Mouse (Mus musculus): ENCODE measurements around the gene Gramd4. TPM values are rescaled to one million over a fixed set of nuclear protein-coding genes. Genes with fewer than 3 reads are reported as not detected.
A peak's percentile ranks its signal among the peaks of the same experiment; 100 is the strongest.

Gramd4 gene
- polyA plus RNA-seq, 1 experiment = 36.0 TPM

- Histone ChIP-seq H3K27ac (ENCODE audit: insufficient read depth, low read length) (no peak overlapping the region), H3K27me3 (ENCODE audit: control insufficient read depth, insufficient read depth, low read length) (no peaks in the 10 kb centered on the region), H3K4me3 (replicated peaks; ENCODE audit: insufficient read depth, low read depth, low read length) (no peak overlapping the region), H3K4me1 (ENCODE audit: control insufficient read depth, insufficient read depth, low read length) (no peaks in the 10 kb centered on the region)
- WGBS = 63% methylated on average over 8 of the region's 8 CpGs
- TF ChIP-seq POLR2A (IDR thresholded peaks at IDR 0.05; ENCODE audit: borderline replicate concordance, insufficient read depth, low read length) = no peak
- no peak for TF ChIP-seq CTCF (IDR thresholded peaks at IDR 0.05; ENCODE audit: borderline replicate concordance, insufficient read depth, low read depth, low read length)
- DNase-seq = no peak
Measured at GRCm38 (mm10) chr15:86020008-86020407, 37.5 kb upstream of the Gramd4 start.

GRCm38 (mm10) chr15:86021301-86021700 lies 36.2 kb upstream of the Gramd4 start:
- no peaks in the 10 kb centered on the region for H3K4me1 ChIP-seq (ENCODE audit: control insufficient read depth, insufficient read depth, low read length)
- DNase-seq = no peak
- H3K4me3 ChIP-seq (replicated peaks; ENCODE audit: insufficient read depth, low read depth, low read length) = no peak overlapping the region
- no peak for TF ChIP-seq POLR2A (IDR thresholded peaks at IDR 0.05; ENCODE audit: borderline replicate concordance, insufficient read depth, low read length)
- TF ChIP-seq CTCF (IDR thresholded peaks at IDR 0.05; ENCODE audit: borderline replicate concordance, insufficient read depth, low read depth, low read length) = no peak
- WGBS = 87% methylated on average over 9 of the region's 9 CpGs
- H3K27me3 ChIP-seq (ENCODE audit: control insufficient read depth, insufficient read depth, low read length) = no peaks in the 10 kb centered on the region
- no peak overlapping the region for H3K27ac ChIP-seq (ENCODE audit: insufficient read depth, low read length)

DNA sequence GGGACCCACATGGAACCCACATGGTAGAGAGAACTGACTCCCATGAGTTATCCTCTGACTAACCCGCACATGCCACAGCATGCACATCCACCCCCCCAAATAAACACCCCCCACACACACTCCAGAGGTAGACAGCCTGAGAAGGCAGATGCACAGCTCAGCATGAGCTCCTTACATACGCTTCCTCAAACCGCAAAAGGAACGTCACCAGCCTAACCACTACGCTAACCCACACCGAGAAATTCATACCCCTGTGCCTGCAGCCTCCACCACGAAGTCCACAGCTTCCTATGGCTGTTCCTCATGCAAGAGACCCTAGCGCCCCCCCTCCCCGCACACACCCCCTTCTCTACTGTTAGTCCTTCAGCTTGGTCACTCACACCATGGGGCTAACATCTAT lies 35.5 kb upstream of the Gramd4 start:
- TF ChIP-seq CTCF (IDR thresholded peaks at IDR 0.05; ENCODE audit: borderline replicate concordance, insufficient read depth, low read depth, low read length) = no peak
- WGBS = 55% methylated on average over 9 of the region's 9 CpGs
- H3K4me3 ChIP-seq (replicated peaks; ENCODE audit: insufficient read depth, low read depth, low read length) = no peak overlapping the region
- no peak for DNase-seq
- no peaks in the 10 kb centered on the region for H3K4me1 ChIP-seq (ENCODE audit: control insufficient read depth, insufficient read depth, low read length)
- no peaks in the 10 kb centered on the region for H3K27me3 ChIP-seq (ENCODE audit: control insufficient read depth, insufficient read depth, low read length)
- no peak overlapping the region for H3K27ac ChIP-seq (ENCODE audit: insufficient read depth, low read length)

DNA sequence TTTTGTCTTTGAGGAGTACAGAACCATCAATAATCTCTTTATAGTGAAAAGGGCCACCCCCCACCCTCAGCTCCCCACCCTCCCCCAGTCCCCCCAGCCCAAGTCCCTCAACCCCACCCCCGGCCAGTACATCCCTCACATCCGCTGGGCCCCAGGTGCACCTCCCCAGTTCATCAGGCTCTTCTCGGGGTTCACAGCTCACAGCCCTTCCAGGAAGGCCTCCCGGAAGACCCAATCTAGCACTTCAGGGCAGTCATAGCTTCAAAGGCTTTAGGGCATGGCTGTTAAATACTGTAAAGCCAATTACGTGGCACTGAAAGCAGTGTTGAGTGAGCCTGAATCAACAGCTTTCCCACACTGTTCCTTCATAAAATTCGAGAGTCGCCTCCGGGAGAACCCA lies 29.6 kb upstream of the Gramd4 start:
- Histone ChIP-seq H3K27me3 (ENCODE audit: control insufficient read depth, insufficient read depth, low read length) (no peaks in the 10 kb centered on the region), H3K27ac (ENCODE audit: insufficient read depth, low read length) (no peak overlapping the region), H3K4me3 (replicated peaks; ENCODE audit: insufficient read depth, low read depth, low read length) (no peak overlapping the region), H3K4me1 (ENCODE audit: control insufficient read depth, insufficient read depth, low read length) (no peaks in the 10 kb centered on the region)
- TF ChIP-seq CTCF (IDR thresholded peaks at IDR 0.05; ENCODE audit: borderline replicate concordance, insufficient read depth, low read depth, low read length) (no peak), POLR2A (IDR thresholded peaks at IDR 0.05; ENCODE audit: borderline replicate concordance, insufficient read depth, low read length) (no peak)
- 76% methylated on average over 8 of the region's 8 CpGs for WGBS
- DNase-seq = no peak

- no peak for TF ChIP-seq POLR2A (IDR thresholded peaks at IDR 0.05; ENCODE audit: borderline replicate concordance, insufficient read depth, low read length)
- TF ChIP-seq CTCF (IDR thresholded peaks at IDR 0.05; ENCODE audit: borderline replicate concordance, insufficient read depth, low read depth, low read length) = no peak
- Histone ChIP-seq H3K4me1 (ENCODE audit: control insufficient read depth, insufficient read depth, low read length) (no peaks in the 10 kb centered on the region), H3K27ac (ENCODE audit: insufficient read depth, low read length) (no peak overlapping the region), H3K4me3 (replicated peaks; ENCODE audit: insufficient read depth, low read depth, low read length) (no peak overlapping the region), H3K27me3 (ENCODE audit: control insufficient read depth, insufficient read depth, low read length) (no peaks in the 10 kb centered on the region; the same call in 1 of the 2 replicates)
- DNase-seq = no peak
- 72% methylated on average over 14 of the region's 14 CpGs for WGBS
Measured at GRCm38 (mm10) chr15:86029981-86030380, 27.5 kb upstream of the Gramd4 start.

DNA sequence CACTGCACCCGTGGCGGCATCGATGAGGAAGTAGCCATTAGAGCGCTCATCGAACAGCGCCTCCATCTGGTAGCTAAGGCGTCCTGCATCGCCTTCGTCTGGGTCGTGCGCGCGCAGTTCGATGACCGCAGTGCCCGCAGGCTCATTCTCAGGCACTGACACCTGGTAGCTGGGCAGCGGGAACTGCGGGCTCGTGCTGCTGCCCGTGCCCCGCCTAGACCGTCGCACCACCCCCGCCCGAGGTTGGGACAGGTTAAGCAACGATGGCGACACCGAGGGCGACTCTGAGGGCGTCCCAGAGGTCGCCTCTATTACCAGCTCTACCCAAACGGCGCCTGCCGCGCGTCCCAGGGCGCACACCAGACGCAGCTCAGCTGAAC lies 24.7 kb upstream of the Gramd4 start:
- DNase-seq = no peak
- WGBS = 1% methylated on average over 38 of the region's 38 CpGs
- peak; percentile 39; the same call in 1 of the 2 replicates for TF ChIP-seq CTCF (IDR thresholded peaks at IDR 0.05; ENCODE audit: borderline replicate concordance, insufficient read depth, low read depth, low read length)
- no peak for TF ChIP-seq POLR2A (IDR thresholded peaks at IDR 0.05; ENCODE audit: borderline replicate concordance, insufficient read depth, low read length)
- Histone ChIP-seq H3K27me3 (ENCODE audit: control insufficient read depth, insufficient read depth, low read length) (no peaks in the 10 kb centered on the region; the same call in 1 of the 2 replicates), H3K27ac (ENCODE audit: insufficient read depth, low read length) (no peak overlapping the region), H3K4me3 (replicated peaks; ENCODE audit: insufficient read depth, low read depth, low read length) (no peak overlapping the region), H3K4me1 (ENCODE audit: control insufficient read depth, insufficient read depth, low read length) (no peaks in the 10 kb centered on the region)

DNA sequence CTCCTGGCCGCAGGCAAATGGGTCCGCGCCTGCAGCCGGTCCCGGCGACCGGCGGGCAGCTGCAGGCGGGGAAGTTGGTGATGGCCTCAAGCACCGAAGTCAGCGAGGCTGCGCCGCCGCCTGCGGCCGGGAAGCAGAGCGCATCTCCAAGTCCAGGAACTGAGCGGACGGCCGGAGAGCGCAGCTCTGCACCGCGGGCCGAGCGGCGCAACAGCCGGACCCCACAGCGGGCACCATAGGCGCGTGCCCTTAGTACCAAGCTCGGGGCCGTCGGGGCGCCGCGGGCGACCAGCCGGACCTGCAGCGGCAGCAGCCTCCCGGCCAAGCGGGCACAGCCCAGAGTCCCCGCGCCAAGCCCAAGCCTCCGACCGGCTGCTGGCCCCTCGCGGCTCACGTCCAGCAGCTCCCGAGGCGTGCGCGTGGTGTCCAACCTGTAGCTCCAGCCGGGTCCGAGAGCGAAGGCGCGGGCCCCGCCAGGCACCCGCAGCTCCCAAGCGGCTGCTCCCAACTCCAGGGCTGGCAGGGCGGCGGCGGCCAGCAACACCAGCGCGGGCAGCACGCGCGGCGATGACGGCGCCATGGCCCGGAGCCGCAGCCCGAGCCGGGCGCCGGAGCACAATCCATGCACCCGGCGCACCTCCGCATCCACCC lies 24.2 kb upstream of the Gramd4 start, which contains the start of gene Celsr1:
Gene Celsr1, minus strand, starts transcription at position 587 of the 651 bp plus-strand sequence.
- no peak within 1 kb of the TSS for H3K27ac ChIP-seq (ENCODE audit: insufficient read depth, low read length)
- TF ChIP-seq POLR2A (IDR thresholded peaks at IDR 0.05; ENCODE audit: borderline replicate concordance, insufficient read depth, low read length) = no peak
- TF ChIP-seq CTCF (IDR thresholded peaks at IDR 0.05; ENCODE audit: borderline replicate concordance, insufficient read depth, low read depth, low read length) = no peak
- WGBS = under 1% methylated on average over 80 of the region's 80 CpGs
- no peaks in the 10 kb centered on the region; the same call in 1 of the 2 replicates for H3K27me3 ChIP-seq (ENCODE audit: control insufficient read depth, insufficient read depth, low read length)
- no peaks in the 10 kb centered on the region for H3K4me1 ChIP-seq (ENCODE audit: control insufficient read depth, insufficient read depth, low read length)
- DNase-seq = no peak
- H3K4me3 ChIP-seq (replicated peaks; ENCODE audit: insufficient read depth, low read depth, low read length) = no peak within 1 kb of the TSS

GRCm38 (mm10) chr15:86034021-86034523 lies 23.4 kb upstream of the Gramd4 start:
- no peak for DNase-seq
- H3K4me3 ChIP-seq (replicated peaks; ENCODE audit: insufficient read depth, low read depth, low read length) = no peak overlapping the region
- TF ChIP-seq CTCF (IDR thresholded peaks at IDR 0.05; ENCODE audit: borderline replicate concordance, insufficient read depth, low read depth, low read length) (no peak), POLR2A (IDR thresholded peaks at IDR 0.05; ENCODE audit: borderline replicate concordance, insufficient read depth, low read length) (no peak)
- WGBS = 1% methylated on average over 43 of the region's 44 CpGs
- H3K27me3 ChIP-seq (ENCODE audit: control insufficient read depth, insufficient read depth, low read length) = no peaks in the 10 kb centered on the region; the same call in 1 of the 2 replicates
- H3K27ac ChIP-seq (ENCODE audit: insufficient read depth, low read length) = no peak overlapping the region
- no peaks in the 10 kb centered on the region for H3K4me1 ChIP-seq (ENCODE audit: control insufficient read depth, insufficient read depth, low read length)

All from cerebellum, adult 2 months (tissue).